Comparison of ENCODE assay signal across 22 mouse cellular contexts in the genomic region with DNA sequence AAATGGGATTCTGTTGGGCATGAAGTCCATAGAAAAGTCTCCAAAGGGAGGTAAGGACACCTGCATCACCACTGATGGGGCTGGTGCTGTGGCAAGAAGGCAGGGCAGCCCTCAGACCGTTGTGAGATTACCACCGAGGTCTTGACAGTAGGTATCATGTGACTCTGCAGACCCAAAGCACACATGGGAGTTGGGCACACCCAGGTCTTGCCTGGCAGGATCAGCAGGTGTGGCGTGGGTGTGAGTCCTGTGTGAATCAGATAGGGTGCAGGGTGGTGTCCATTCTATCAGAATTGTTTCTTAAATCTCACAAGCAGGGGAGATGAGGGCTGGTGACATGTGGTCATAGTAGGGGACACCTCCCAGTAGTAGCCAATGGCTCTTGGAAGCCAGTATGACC. TPM values are rescaled to one million over a fixed set of nuclear protein-coding genes. Genes with fewer than 3 reads are reported as not detected.
DNase-seq lines count a peak whose midpoint lies in the region; ATAC-seq and TF ChIP-seq lines count a peak whose summit lies in the region.
"Had no signal": no experiment of that assay in that cellular context is flagged by ENCODE, and none has a peak within 500 bp of the region (broad histone marks: within the 10 kb centered on the region; RNA-seq: fewer than 3 reads in every experiment).

No protein-coding gene starts in this region.

- no peaks in the 10 kb centered on the region for H3K9me3 ChIP-seq in intestine, embryonic 16.5 days (ENCODE audit: control insufficient read depth, low read length)
- no peaks in the 10 kb centered on the region for H3K9me3 ChIP-seq in intestine, embryonic 15.5 days
- no peaks in the 10 kb centered on the region for H3K9me3 ChIP-seq in intestine, postnatal 0 days (ENCODE audit: control insufficient read depth)
- H3K9me3 ChIP-seq in stomach, embryonic 15.5 days: no peaks in the 10 kb centered on the region
- H3K9me3 ChIP-seq: forebrain, embryonic 10.5 days; forebrain, embryonic 13.5 days; heart, embryonic 10.5 days; heart, embryonic 13.5 days had no signal

- DNase-seq in gastrocnemius, postnatal 10 days: no peak
- DNase-seq in heart, adult 8-10 months (ENCODE audit: low spot score): no peak
- DNase-seq: adrenal gland, postnatal 10 days; adrenal gland, postnatal 36 days; cerebellum, adult 9-10 months; cerebellum, postnatal 14 days; gastrocnemius, postnatal 14 days; heart, adult 11 months; heart, postnatal 14 days; heart, postnatal 4 days had no signal

- no peak overlapping the region for H3K4me3 ChIP-seq in intestine, embryonic 16.5 days (ENCODE audit: low read length)
- H3K4me3 ChIP-seq in intestine, embryonic 15.5 days (replicated peaks): no peak overlapping the region
- no peak overlapping the region for H3K4me3 ChIP-seq in intestine, postnatal 0 days (ENCODE audit: low read depth, low read length)
- no peak overlapping the region for H3K4me3 ChIP-seq in stomach, embryonic 15.5 days (replicated peaks)
- H3K4me3 ChIP-seq: forebrain, embryonic 10.5 days; forebrain, embryonic 13.5 days; heart, embryonic 10.5 days; heart, embryonic 13.5 days had no signal

- no peak overlapping the region for H3K9ac ChIP-seq in intestine, embryonic 16.5 days (ENCODE audit: low read depth, low read length)
- H3K9ac ChIP-seq in intestine, embryonic 15.5 days: no peak overlapping the region
- no peak overlapping the region for H3K9ac ChIP-seq in intestine, postnatal 0 days (ENCODE audit: low read depth, low read length)
- no peak overlapping the region for H3K9ac ChIP-seq in stomach, embryonic 15.5 days
- H3K9ac ChIP-seq: forebrain, embryonic 13.5 days; heart, embryonic 13.5 days; hindbrain, embryonic 14.5 days had no signal

- TF ChIP-seq CTCF in intestine, postnatal 0 days (IDR thresholded peaks at IDR 0.05; ENCODE audit: low read depth): no peak

- WGBS in intestine, embryonic 16.5 days: 54% methylated on average over 3 of the region's 3 CpGs
- 68% methylated on average over 3 of the region's 3 CpGs for WGBS in intestine, embryonic 15.5 days
- WGBS in intestine, postnatal 0 days: 44% methylated on average over 3 of the region's 3 CpGs
- WGBS in stomach, embryonic 15.5 days: 60% methylated on average over 3 of the region's 3 CpGs

- H3K4me2 ChIP-seq in intestine, embryonic 16.5 days (ENCODE audit: low read depth, low read length): no peak overlapping the region
- no peak overlapping the region for H3K4me2 ChIP-seq in intestine, embryonic 15.5 days (replicated peaks)
- no peak overlapping the region for H3K4me2 ChIP-seq in intestine, postnatal 0 days (replicated peaks; ENCODE audit: low read depth)
- no peak overlapping the region for H3K4me2 ChIP-seq in stomach, embryonic 15.5 days
- H3K4me2 ChIP-seq: forebrain, embryonic 13.5 days; heart, embryonic 13.5 days; hindbrain, embryonic 14.5 days had no signal

- H3K36me3 ChIP-seq in intestine, embryonic 16.5 days (ENCODE audit: control insufficient read depth, insufficient read depth, low read length): no peaks in the 10 kb centered on the region
- no peaks in the 10 kb centered on the region for H3K36me3 ChIP-seq in intestine, embryonic 15.5 days
- H3K36me3 ChIP-seq in intestine, postnatal 0 days (ENCODE audit: control insufficient read depth, insufficient read depth): peaks cover 10% of the 10 kb centered on the region; the same call in 1 of the 2 replicates
- no peaks in the 10 kb centered on the region for H3K36me3 ChIP-seq in stomach, embryonic 15.5 days
- H3K36me3 ChIP-seq: forebrain, embryonic 10.5 days; heart, embryonic 10.5 days; heart, embryonic 13.5 days had no signal

- ATAC-seq in intestine, embryonic 16.5 days: no peak
- ATAC-seq in intestine, embryonic 15.5 days: no peak
- no peak for ATAC-seq in intestine, postnatal 0 days
- ATAC-seq in stomach, embryonic 15.5 days (ENCODE audit: insufficient read depth, low FRiP score, low read depth): 0 out of 2 replicates have a peak, but pooled peaks have one; percentile 20
- ATAC-seq: activated CD4-positive, CD25-positive, alpha-beta regulatory T cell, adult 4 months; forebrain, embryonic 13.5 days; forebrain, embryonic 16.5 days; hindbrain, postnatal 0 days had no signal

- H3K27ac ChIP-seq in intestine, embryonic 16.5 days (ENCODE audit: low read length): 0 out of 2 replicates have a peak overlapping the region, but pooled peaks have one; percentile 15
- H3K27ac ChIP-seq in intestine, embryonic 15.5 days: no peak overlapping the region
- peak overlapping the region; percentile 15; the same call in 1 of the 2 replicates for H3K27ac ChIP-seq in intestine, postnatal 0 days (ENCODE audit: low read depth, low read length)
- H3K27ac ChIP-seq in stomach, embryonic 15.5 days: peak overlapping the region; percentile 16; the same call in 1 of the 2 replicates
- H3K27ac ChIP-seq: forebrain, embryonic 10.5 days; forebrain, embryonic 13.5 days; heart, embryonic 10.5 days; heart, embryonic 13.5 days; hindbrain, embryonic 14.5 days; hindbrain, postnatal 0 days had no signal

- peaks cover 38% of the 10 kb centered on the region for H3K4me1 ChIP-seq in intestine, embryonic 16.5 days (ENCODE audit: control insufficient read depth, insufficient read depth, low read length)
- peaks cover 24% of the 10 kb centered on the region for H3K4me1 ChIP-seq in intestine, embryonic 15.5 days (replicated peaks)
- H3K4me1 ChIP-seq in intestine, postnatal 0 days (replicated peaks; ENCODE audit: control insufficient read depth, insufficient read depth, low read length): 0 out of 2 replicates have a peak, but pooled peaks cover 8% of the 10 kb centered on the region
- H3K4me1 ChIP-seq in stomach, embryonic 15.5 days: peaks cover 21% of the 10 kb centered on the region

- H3K27me3 ChIP-seq in intestine, embryonic 16.5 days (replicated peaks; ENCODE audit: control insufficient read depth, insufficient read depth, low read length): no peaks in the 10 kb centered on the region
- H3K27me3 ChIP-seq in intestine, embryonic 15.5 days (replicated peaks): no peaks in the 10 kb centered on the region
- H3K27me3 ChIP-seq in intestine, postnatal 0 days (replicated peaks; ENCODE audit: control insufficient read depth, insufficient read depth, low read length): no peaks in the 10 kb centered on the region
- no peaks in the 10 kb centered on the region for H3K27me3 ChIP-seq in stomach, embryonic 15.5 days (replicated peaks)
- H3K27me3 ChIP-seq: forebrain, embryonic 13.5 days; heart, embryonic 13.5 days had no signal

RNA-seq across cellular contexts. Expression of a gene that starts 30.4 kb away (rescaled TPM):
- polyA plus RNA-seq in intestine, embryonic 16.5 days (2015; fragmentation: Nextera tagmentation; extraction: Ambion mirVana): 21.1 and 21.5 TPM in 2 replicates
- 18.4 and 22.7 TPM in 2 replicates for polyA plus RNA-seq in intestine, embryonic 15.5 days (2015; fragmentation: Nextera tagmentation; extraction: Ambion mirVana)
- polyA plus RNA-seq in intestine, postnatal 0 days (2015; fragmentation: Nextera tagmentation; extraction: Ambion mirVana): 16.5 and 17.1 TPM in 2 replicates
- polyA plus RNA-seq in stomach, embryonic 15.5 days (2015; fragmentation: Nextera tagmentation; extraction: Ambion mirVana): 12.7 and 14.9 TPM in 2 replicates
- total RNA-seq in gastrocnemius, postnatal 10 days (2021): 1 to 10 TPM; 2.4 to 2.6 TPM
- 10 to 100 TPM in 2 of 4 experiments, 1 to 10 TPM in 2; 7.9 to 11.9 (median 10.0) TPM for total RNA-seq in heart, adult 8-10 months (2022)

RNA-seq across cellular contexts. Expression of a gene that starts 39.8 kb away (rescaled TPM):
- polyA plus RNA-seq in intestine, embryonic 16.5 days (2015; fragmentation: Nextera tagmentation; extraction: Ambion mirVana): 0.88 and 0.94 TPM in 2 replicates
- polyA plus RNA-seq in intestine, embryonic 15.5 days (2015; fragmentation: Nextera tagmentation; extraction: Ambion mirVana): 1.1 and 1.3 TPM in 2 replicates
- 0.54 and 0.66 TPM in 2 replicates for polyA plus RNA-seq in intestine, postnatal 0 days (2015; fragmentation: Nextera tagmentation; extraction: Ambion mirVana)
- 1.6 and 2.1 TPM in 2 replicates for polyA plus RNA-seq in stomach, embryonic 15.5 days (2015; fragmentation: Nextera tagmentation; extraction: Ambion mirVana)
- total RNA-seq in gastrocnemius, postnatal 10 days (2021): 1 to 10 TPM; 8.5 to 9.1 TPM
- total RNA-seq in heart, adult 8-10 months (2022): 1 to 10 TPM in 2 of 4 experiments, under 1 TPM in 2; 0.59 to 1.3 (median 0.91) TPM
